Mouse (Mus musculus) liver, embryonic 12.5 days (tissue): ENCODE results near the gene 1110002E22Rik. TPM values are rescaled to one million over a fixed set of nuclear protein-coding genes. Genes with fewer than 3 reads are reported as not detected.

Experiments
- ATAC-seq: fragments of 200-750 bp; cut with Nextera tagmentation; 2 replicates; pipeline ENCODE4 v1.8.0; 2017; ENCODE audit warnings: moderate number of reproducible peaks, mild to moderate bottlenecking, moderate library complexity
- H3K27ac ChIP-seq: fragments of 300-500 bp; sonication (generic); 2 replicates; pipeline ENCODE4 v1.5.1; 2016; ENCODE audit warnings: mild to moderate bottlenecking
- H3K27me3 ChIP-seq: fragments of 300-500 bp; sonication (generic); replicated peaks from 2 replicates; pipeline ENCODE4 v1.6.1; 2016; ENCODE audit warnings: mild to moderate bottlenecking, moderate library complexity
- H3K36me3 ChIP-seq: fragments of 300-500 bp; sonication (generic); 2 replicates; pipeline ENCODE4 v1.6.1; 2016; ENCODE audit warnings: mild to moderate bottlenecking, moderate library complexity
- H3K4me1 ChIP-seq: fragments of 300-500 bp; sonication (generic); 2 replicates; pipeline ENCODE4 v1.6.1; 2016
- H3K4me2 ChIP-seq: fragments of 300-500 bp; sonication (generic); 2 replicates; pipeline ENCODE4 v1.6.1; 2016; ENCODE audit warnings: mild to moderate bottlenecking, moderate library complexity
- H3K4me3 ChIP-seq: fragments of 300-500 bp; sonication (generic); 2 replicates; pipeline ENCODE4 v1.5.1; 2016; ENCODE audit warnings: mild to moderate bottlenecking, moderate library complexity
- H3K9ac ChIP-seq: fragments of 300-500 bp; sonication (generic); 2 replicates; pipeline ENCODE4 v1.6.1; 2016; ENCODE audit warnings: mild to moderate bottlenecking, moderate library complexity
- H3K9me3 ChIP-seq: fragments of 300-500 bp; sonication (generic); replicated peaks from 2 replicates; pipeline ENCODE4 v1.6.1; 2016; ENCODE audit warnings: mild to moderate bottlenecking, moderate library complexity
- WGBS: fragments of 180-500 bp; shearing (Covaris S2); methylation state at CpG from one replicate; pipeline ENCODE4 v1.1.7; 2016; ENCODE audit not compliant: insufficient replicate concordance; 5-methylcytosine and 5-hydroxymethylcytosine counted together
- polyA plus RNA-seq: library from polyadenylated mRNA; unstranded; fragments of >200 nt; fragmentation: Nextera tagmentation; extraction: Ambion mirVana; gene quantifications from 2 replicates; pipeline ENCODE4 v1.2.1, GENCODE M21; 2016

Gene 1110002E22Rik
- polyA plus RNA-seq, 1 experiment from 2014 or later = 0.04 TPM

DNA sequence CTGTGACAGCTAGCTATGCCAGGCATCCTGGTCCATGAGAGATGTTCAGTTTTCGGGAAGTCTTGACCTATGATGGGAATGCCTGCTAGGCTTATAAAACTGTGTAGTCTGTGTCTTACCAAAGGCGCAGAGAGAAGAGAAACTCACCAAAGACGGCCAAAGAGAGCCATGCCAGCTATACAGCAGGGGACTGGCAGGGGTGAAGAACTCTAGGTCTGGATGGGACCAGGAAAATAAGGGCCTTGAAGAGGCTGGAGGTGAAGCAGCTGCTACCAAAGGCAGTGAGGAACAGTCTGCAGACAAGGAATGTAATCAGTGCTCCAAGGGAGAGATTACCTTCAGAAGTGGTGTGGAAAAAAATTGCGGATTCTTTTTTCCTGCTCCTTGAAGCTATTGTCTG, 19.0 kb downstream of the 1110002E22Rik start:
- no peaks in the 10 kb centered on the region for H3K4me1 ChIP-seq
- H3K27me3 ChIP-seq = no peaks in the 10 kb centered on the region
- H3K9ac ChIP-seq = no peak overlapping the region
- no peak overlapping the region for H3K4me3 ChIP-seq
- ATAC-seq = no peak
- no peak overlapping the region for H3K27ac ChIP-seq
- H3K4me2 ChIP-seq = no peak overlapping the region
- H3K9me3 ChIP-seq = no peaks in the 10 kb centered on the region
- no peaks in the 10 kb centered on the region for H3K36me3 ChIP-seq
- WGBS = 63% methylated on average over 4 of the region's 4 CpGs

DNA sequence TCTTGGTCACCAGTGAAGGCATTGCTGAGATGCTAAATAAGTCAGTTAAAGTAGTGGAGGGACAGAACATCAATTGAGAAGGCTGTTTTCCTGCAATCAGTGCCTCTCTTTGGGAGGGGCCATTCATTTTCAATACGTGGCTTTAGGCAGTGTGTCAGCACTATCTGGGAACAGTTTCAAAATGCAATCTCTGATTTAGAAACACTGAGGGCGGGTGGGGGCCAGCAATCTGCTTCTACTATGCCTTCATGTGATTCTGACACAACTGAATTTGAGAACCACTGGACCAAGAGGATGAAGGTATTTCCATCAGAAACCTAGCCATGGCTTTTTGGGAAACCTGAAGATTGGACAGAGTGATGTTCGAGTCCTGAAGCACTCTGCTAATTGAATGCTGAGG, 30.4 kb downstream of the 1110002E22Rik start:
- Histone ChIP-seq H3K27ac (no peak overlapping the region), H3K9ac (no peak overlapping the region), H3K4me2 (no peak overlapping the region), H3K27me3 (no peaks in the 10 kb centered on the region), H3K4me1 (no peaks in the 10 kb centered on the region), H3K36me3 (peaks cover 12% of the 10 kb centered on the region), H3K4me3 (no peak overlapping the region), H3K9me3 (no peaks in the 10 kb centered on the region)
- 54% methylated on average over 3 of the region's 3 CpGs for WGBS
- no peak for ATAC-seq

DNA sequence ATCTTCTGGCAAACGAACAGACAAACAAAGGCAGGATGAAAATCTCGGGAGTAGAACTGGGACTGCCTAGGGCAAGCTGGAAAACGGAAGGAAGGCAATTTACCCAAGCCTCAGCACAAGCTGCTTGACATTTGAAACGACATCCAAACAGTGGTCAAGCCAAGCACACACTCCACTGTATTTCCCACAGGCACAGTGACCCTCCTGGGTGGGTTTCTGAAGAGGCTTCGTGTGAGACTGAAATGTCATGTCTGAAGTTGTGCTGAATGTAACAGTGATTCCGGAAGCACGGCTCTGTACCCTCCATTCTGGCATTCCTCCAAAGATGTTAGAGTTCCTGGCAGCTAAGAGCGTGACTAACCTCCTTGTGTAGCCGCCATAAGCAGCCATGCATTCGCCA, 30.9 kb downstream of the 1110002E22Rik start:
- Histone ChIP-seq H3K27ac (no peak overlapping the region), H3K36me3 (peaks cover 12% of the 10 kb centered on the region), H3K4me3 (no peak overlapping the region), H3K4me1 (no peaks in the 10 kb centered on the region), H3K9ac (no peak overlapping the region), H3K4me2 (no peak overlapping the region), H3K27me3 (no peaks in the 10 kb centered on the region), H3K9me3 (no peaks in the 10 kb centered on the region)
- WGBS = 62% methylated on average over 10 of the region's 10 CpGs
- ATAC-seq = no peak

DNA sequence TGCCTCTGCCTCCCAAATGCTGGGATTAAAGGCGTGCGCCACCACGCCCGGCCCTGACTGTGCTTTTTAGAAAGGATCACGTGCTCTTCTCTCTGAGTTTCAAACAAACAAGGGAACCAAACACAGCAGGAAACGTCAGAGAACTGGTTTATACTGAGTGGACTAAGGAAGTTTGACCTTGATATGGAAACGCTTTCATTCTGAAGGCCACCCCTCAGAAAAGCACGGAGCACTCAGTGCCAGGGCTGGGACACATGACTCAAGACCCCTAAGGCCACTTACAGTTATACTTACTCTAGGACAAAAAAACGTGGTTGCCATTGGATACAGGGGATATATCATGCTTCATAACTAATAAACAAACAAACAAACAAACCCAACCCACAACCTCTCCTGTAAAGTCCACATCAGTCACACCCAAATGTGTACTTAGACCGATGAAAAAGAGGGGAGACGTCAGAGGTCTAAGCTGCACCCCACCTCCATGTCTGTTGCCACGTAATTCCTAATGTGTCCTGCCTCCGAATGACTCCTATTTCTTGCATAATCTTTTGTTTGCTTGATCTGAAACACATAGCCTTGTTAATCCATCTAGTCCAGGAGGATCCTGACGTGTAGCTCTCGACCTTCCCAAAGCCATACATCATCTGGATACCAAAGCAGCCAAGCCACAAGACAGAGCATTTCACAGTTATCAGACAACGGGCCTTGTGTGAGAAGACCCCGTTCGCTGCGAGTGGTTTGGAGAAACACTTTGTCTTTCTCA, 31.6 kb downstream of the 1110002E22Rik start:
- Histone ChIP-seq H3K9me3 (no peaks in the 10 kb centered on the region), H3K27ac (no peak overlapping the region), H3K36me3 (peaks cover 12% of the 10 kb centered on the region), H3K27me3 (no peaks in the 10 kb centered on the region), H3K9ac (no peak overlapping the region), H3K4me1 (no peaks in the 10 kb centered on the region), H3K4me3 (no peak overlapping the region), H3K4me2 (no peak overlapping the region)
- 76% methylated on average over 19 of the region's 19 CpGs for WGBS
- ATAC-seq = no peak

DNA sequence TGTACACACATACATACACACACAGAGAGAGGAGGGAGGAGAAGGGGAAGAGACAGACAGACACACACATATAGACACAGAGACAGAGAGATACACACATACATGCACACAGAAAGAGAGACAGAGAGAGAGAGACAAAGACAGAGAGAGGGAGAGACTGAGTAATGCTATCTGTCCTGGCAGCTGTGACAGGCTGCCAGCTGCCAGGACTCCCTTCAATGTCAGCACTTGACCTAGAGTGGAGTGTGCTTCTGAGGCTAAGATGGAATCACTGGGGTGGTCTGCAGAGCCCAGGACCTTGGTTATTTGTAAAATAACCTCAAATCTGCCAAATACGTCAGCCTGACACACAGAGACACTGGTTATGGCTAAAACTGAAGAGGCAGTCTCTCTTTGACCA, 32.9 kb downstream of the 1110002E22Rik start:
- H3K4me2 ChIP-seq = no peak overlapping the region
- peaks cover 12% of the 10 kb centered on the region for H3K36me3 ChIP-seq
- no peak overlapping the region for H3K4me3 ChIP-seq
- no peak overlapping the region for H3K9ac ChIP-seq
- no peak for ATAC-seq
- no peaks in the 10 kb centered on the region for H3K27me3 ChIP-seq
- WGBS = 61% methylated on average over 1 of the region's 1 CpGs
- H3K9me3 ChIP-seq = no peaks in the 10 kb centered on the region
- H3K27ac ChIP-seq = no peak overlapping the region
- H3K4me1 ChIP-seq = no peaks in the 10 kb centered on the region

DNA sequence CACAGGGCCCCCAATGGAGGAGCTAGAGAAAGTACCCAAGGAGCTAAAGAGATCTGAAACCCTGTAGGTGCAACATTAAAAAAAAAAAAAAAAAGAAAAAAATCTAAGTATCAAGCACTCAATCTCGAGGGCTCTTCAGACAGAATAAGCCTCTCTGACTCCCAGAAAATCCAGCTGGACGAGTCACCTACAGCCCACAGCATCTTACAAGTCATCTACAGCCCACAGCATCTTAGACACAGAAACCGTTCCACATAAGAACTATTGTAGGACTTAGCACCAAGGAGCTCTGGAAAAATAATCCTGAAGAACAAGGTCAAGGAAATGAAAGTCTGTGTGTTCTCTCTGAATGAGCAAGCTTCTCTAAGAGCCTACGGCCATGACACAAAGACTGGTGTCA, 37.1 kb downstream of the 1110002E22Rik start:
- H3K27ac ChIP-seq = no peak overlapping the region
- WGBS = 67% methylated on average over 4 of the region's 4 CpGs
- H3K27me3 ChIP-seq = no peaks in the 10 kb centered on the region
- no peak overlapping the region for H3K4me3 ChIP-seq
- H3K36me3 ChIP-seq = peaks cover 5% of the 10 kb centered on the region; the same call in 1 of the 2 replicates
- no peak overlapping the region for H3K4me2 ChIP-seq
- no peaks in the 10 kb centered on the region for H3K4me1 ChIP-seq
- H3K9ac ChIP-seq = no peak overlapping the region
- ATAC-seq = no peak
- no peaks in the 10 kb centered on the region for H3K9me3 ChIP-seq

DNA sequence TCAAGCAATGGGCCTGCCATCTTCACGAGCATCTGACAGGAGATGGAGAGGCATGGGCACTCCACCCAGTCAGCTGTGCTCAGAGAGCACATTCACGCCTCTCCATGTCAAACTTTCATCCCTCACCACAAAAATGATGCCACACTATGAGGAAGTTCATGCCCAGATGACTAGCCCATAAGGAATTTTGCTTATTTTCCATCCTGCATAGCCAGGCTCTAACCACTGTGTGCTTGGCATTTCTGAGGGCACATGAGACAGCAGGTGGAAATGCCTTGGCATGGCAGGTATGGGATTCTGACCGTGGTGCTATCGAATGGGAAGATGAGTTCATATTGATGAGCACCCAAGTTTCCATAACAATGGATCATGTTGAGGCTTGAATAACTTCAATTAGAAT, 38.8 kb downstream of the 1110002E22Rik start:
- Histone ChIP-seq H3K4me1 (no peaks in the 10 kb centered on the region), H3K4me3 (no peak overlapping the region), H3K27me3 (no peaks in the 10 kb centered on the region), H3K9ac (no peak overlapping the region), H3K27ac (no peak overlapping the region), H3K36me3 (peaks cover 1% of the 10 kb centered on the region; the same call in 1 of the 2 replicates), H3K4me2 (no peak overlapping the region), H3K9me3 (no peaks in the 10 kb centered on the region)
- ATAC-seq = no peak
- WGBS = 64% methylated on average over 4 of the region's 4 CpGs

DNA sequence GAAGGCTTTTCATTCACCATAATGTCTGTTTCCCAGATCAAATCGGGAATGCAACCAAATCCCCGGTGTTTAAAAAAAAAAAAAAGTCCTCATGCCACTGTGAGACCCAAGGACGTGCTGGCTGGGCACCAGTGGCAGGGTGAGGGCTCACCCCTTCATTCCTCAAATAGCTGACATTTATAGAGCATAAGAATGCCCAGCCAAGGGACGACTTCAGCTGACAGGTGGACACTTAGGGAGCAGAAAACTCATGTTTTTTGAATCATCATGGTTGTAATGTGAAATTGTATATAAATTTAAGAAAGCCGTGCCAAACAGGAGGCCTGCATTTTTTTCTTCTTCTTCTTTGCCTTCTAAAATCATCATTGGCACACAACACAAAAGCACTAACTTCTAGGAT, 40.2 kb downstream of the 1110002E22Rik start:
- Histone ChIP-seq H3K4me3 (no peak overlapping the region), H3K36me3 (no peaks in the 10 kb centered on the region), H3K27ac (no peak overlapping the region), H3K9me3 (no peaks in the 10 kb centered on the region), H3K9ac (no peak overlapping the region), H3K4me1 (no peaks in the 10 kb centered on the region), H3K4me2 (no peak overlapping the region), H3K27me3 (no peaks in the 10 kb centered on the region)
- ATAC-seq = no peak
- 61% methylated on average over 5 of the region's 5 CpGs for WGBS

DNA sequence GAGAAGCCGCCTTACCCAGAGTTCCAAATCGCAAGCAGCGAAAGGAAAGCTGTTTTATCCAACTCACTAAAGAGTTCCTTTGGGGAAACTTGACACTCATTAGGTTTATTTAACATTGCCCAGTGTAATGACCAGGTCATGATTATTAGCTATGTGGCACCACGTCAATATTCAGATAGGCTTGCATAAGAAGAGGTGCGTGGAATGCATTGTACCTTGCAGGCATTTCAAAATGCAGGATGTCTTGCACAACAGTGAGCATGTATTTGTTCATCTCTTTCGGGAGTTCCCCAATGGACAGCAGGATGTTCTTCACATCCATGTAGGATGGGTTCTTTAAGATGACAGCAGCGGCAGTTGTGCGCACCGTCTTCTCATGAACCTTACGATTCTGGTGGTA, 42.0 kb downstream of the 1110002E22Rik start:
- Histone ChIP-seq H3K9ac (no peak overlapping the region), H3K4me2 (no peak overlapping the region), H3K27ac (no peak overlapping the region), H3K9me3 (no peaks in the 10 kb centered on the region), H3K4me1 (no peaks in the 10 kb centered on the region), H3K36me3 (peaks cover 6% of the 10 kb centered on the region), H3K4me3 (no peak overlapping the region), H3K27me3 (no peaks in the 10 kb centered on the region)
- WGBS = 84% methylated on average over 10 of the region's 10 CpGs
- no peak for ATAC-seq

DNA sequence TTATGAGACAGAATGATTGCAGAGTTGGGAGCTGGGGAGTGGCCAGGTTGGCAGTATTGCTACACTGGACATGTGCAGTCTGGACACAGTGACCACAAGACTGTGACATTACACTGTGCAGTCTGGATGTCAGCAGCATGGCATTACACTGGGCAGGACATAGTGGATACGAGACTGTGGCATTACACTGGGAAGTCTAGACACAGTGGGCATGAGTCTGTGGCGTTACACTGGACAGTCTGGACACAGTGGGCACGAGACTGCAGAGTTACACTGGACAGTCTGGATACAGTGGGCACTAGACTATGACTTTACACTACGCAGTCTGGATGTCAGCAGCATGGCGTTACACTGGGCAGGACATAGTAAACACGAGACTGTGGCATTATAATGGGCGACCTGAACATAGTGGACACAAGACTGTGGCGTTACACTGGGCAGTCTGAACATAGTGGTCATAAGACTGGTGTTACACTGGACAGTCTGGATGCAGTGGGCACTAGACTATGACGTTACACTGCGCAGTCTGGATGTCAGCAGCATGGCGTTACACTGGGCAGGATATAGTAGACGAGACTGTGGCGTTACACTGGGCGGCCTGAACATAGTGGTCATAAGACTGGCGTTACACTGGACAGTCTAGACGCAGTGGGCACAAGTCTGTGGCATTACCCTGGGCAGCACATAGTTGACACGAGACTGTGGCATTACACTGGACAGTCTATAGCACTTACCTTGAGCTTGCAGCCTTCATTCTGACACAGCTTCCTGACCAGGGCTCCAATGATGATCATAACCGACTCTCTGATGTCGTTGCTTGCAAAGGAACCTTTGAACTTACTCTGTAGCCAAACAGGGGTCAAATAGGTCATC, 46.3 kb downstream of the 1110002E22Rik start:
- no peak overlapping the region for H3K4me3 ChIP-seq
- H3K9me3 ChIP-seq = no peaks in the 10 kb centered on the region
- no peak overlapping the region for H3K9ac ChIP-seq
- peak; percentile 37 for ATAC-seq
- 77% methylated on average over 19 of the region's 19 CpGs for WGBS
- H3K4me1 ChIP-seq = no peaks in the 10 kb centered on the region
- no peak overlapping the region for H3K27ac ChIP-seq
- H3K27me3 ChIP-seq = no peaks in the 10 kb centered on the region
- no peak overlapping the region for H3K4me2 ChIP-seq
- H3K36me3 ChIP-seq = peaks cover 9% of the 10 kb centered on the region

DNA sequence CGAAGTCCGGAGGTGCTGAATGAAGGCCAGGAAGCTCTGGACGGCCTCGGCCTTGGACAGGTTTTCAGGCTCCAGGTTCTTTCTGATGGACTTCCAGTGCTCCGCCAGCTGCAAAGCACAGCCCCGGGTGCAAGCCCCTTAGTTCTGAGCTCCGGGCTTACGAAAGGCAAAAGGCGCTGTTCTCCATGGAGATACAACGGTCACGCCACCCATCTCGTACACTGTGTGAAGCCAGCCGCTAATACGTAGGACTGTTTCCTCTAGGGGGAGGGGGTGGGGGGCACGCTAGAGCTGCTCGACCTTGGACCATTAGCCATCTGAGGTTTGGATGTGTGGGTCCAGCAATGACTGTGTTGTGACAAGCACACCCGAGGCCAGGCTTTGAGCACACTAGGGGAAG, 49.3 kb downstream of the 1110002E22Rik start:
- Histone ChIP-seq H3K4me3 (no peak overlapping the region), H3K27ac (no peak overlapping the region), H3K9ac (no peak overlapping the region), H3K4me1 (no peaks in the 10 kb centered on the region), H3K27me3 (no peaks in the 10 kb centered on the region), H3K36me3 (peaks cover 12% of the 10 kb centered on the region), H3K9me3 (no peaks in the 10 kb centered on the region), H3K4me2 (no peak overlapping the region)
- no peak for ATAC-seq
- 75% methylated on average over 17 of the region's 17 CpGs for WGBS

DNA sequence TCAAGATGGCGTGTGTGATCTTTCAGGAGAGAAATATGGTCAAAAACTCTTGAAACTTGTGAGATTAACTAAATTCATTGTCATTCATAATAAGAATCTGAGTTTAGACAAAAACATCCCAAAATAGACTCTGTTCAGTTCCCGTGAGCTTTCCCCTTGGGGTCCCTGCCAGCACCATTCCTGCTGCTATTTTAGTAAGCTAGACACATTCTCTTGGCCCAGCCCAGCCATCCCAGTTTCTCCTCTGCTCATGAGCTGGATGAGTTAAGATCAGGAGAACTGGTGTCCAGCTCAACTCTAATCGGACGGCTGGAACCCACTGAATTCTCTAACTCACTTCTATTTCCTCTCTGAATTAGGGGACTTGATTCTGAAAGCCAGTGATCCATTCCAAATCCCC, 52.0 kb downstream of the 1110002E22Rik start:
- no peak overlapping the region for H3K4me3 ChIP-seq
- no peaks in the 10 kb centered on the region for H3K4me1 ChIP-seq
- H3K36me3 ChIP-seq = 0 out of 2 replicates have a peak, but pooled peaks cover 6% of the 10 kb centered on the region
- 74% methylated on average over 4 of the region's 4 CpGs for WGBS
- no peak for ATAC-seq
- no peaks in the 10 kb centered on the region for H3K27me3 ChIP-seq
- H3K9me3 ChIP-seq = no peaks in the 10 kb centered on the region
- no peak overlapping the region for H3K9ac ChIP-seq
- H3K4me2 ChIP-seq = no peak overlapping the region
- no peak overlapping the region for H3K27ac ChIP-seq
